Mouse (Mus musculus) heart, postnatal 0 days (tissue): ENCODE data around the gene Psap.

Experiments used
- CTCF ChIP-seq: IDR thresholded peaks from 2 replicates; pipeline ENCODE4 v1.5.1; 2016; ENCODE audit warnings: antibody characterized with exemption, control low read depth, low read depth
- EP300 ChIP-seq: IDR thresholded peaks from 2 replicates; pipeline ENCODE4 v1.6.1; 2016; ENCODE audit warnings: antibody characterized with exemption, low read depth

DNA sequence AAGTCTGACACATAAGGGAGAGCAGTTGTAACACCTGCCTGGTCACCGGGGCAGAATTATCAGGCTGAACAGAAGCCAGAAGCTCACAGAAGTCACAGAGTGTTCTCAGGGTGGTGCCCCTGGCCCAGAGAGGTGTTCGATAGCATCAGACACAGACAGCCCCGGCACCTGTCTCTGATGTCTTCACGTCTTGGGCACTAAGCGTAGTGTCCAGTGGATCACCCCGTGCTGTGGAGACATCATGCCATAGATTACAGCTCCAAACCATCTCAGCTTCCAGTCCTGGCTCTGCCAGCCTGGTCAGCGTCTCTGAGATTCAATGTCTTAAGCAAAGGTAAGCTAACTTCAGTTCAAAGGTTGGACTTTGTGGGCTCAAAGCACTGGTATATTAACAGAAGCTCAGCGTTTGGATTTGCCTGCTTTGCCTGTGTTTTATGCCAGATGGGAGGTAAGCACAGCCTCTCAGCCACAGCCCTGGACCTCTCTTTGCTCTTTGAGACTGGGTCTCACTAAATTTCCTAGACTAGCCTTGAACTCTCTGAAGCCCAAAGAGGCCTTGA is 10.5 kb upstream of the Psap start:
- TF ChIP-seq EP300 (no peak), CTCF (no peak)
